Mouse (Mus musculus) urinary bladder, postnatal 25 days (tissue): ENCODE data around the gene Lhfpl2.

Experiments
- DNase-seq: peaks from one replicate; pipeline ENCODE4 v3.0.0; 2022; ENCODE audit warnings: low spot score

Gene Lhfpl2

GRCm38 (mm10) chr13:94066626-94067275 lies 9.2 kb downstream of the Lhfpl2 start:
- DNase-seq: no peak

DNA sequence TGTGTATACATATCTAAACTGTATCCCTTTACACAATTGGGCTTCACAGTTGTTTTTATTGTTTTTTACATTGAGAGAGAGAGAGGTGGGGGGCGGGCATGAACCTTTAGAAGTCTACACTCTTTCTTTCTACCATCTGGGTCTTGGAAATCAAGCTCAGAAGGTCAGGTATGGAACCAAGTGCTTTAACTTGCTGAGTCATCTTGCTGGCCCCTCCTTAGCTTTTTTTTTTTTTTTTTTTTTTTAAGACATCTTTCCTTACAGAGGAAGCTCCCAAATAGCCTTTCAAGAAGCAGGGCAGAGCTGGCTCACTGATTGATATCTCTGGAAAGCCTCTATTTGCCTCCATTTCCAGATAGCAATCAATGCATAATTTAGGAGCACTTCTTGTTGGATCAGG lies 10.7 kb downstream of the Lhfpl2 start:
- DNase-seq: no peak

- no peak for DNase-seq
Observed at GRCm38 (mm10) chr13:94069421-94070307, 12.1 kb downstream of the Lhfpl2 start.

DNA sequence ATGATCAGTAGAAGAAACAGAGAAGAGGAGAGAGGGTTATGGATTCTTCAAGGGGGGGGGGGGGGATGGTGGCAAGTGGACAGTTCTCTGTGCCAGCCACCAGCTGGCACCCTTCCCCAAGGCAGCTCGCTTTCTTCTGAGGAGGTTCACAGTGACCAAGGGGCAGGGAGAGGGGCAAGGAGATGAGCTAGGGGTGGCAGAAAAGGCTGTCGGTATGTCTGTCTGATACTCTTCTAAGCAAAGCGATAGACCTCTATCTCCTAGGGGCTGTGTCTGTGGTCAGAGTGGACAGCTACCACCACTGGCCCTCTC lies 12.7 kb downstream of the Lhfpl2 start:
- DNase-seq: no peak

DNA sequence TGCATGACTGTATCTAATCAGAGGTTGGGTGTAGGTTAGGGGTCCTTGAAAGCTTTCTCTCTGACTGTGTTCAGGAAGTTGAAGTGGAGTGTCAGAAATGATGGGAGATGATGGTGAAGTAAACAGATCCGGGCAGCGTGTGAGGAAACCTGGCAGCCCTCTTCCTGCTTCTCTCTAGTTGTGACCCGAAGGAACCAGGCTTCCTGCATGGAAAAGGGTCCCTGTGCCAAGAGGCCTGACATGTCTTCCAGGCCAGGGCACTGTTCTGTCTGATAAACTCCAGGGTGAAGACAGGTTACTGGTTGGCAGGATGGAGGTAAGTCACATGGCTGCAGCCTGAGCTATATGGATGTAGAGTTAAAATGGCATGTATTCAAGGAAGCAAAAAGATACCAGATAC lies 13.3 kb downstream of the Lhfpl2 start:
- DNase-seq: no peak

DNA sequence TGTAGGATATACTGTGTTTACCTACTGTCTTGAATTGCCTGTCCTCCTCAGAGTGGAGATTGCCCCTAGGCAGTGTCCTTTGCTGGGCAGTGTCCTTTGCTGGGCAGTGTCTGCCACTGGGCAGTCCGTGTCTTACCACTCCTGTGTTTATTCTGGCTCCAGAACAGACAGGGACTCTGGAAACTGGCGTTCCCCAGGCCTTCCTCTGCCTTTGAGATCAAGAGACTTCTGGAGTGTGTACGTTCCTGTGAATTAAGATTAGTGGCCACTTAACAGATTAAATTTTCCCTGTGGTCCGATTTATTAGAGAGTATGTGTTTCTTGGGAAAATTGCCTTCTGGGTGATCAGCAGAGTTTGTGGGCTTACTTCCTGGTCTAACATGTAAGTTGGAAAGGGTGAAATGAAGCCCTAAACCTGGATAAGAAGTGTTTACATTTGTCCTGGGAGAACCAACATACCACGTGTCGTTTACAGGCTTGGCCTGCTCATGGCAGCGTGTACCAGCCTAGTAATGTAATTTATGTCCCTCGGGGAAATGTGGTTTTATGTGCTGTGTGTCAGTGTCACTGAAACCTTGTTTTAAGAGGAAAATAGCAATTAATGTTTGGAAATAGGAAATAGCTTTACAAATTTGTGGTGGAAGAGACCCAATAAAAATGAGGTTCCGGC lies 15.6 kb downstream of the Lhfpl2 start:
- no peak for DNase-seq

DNA sequence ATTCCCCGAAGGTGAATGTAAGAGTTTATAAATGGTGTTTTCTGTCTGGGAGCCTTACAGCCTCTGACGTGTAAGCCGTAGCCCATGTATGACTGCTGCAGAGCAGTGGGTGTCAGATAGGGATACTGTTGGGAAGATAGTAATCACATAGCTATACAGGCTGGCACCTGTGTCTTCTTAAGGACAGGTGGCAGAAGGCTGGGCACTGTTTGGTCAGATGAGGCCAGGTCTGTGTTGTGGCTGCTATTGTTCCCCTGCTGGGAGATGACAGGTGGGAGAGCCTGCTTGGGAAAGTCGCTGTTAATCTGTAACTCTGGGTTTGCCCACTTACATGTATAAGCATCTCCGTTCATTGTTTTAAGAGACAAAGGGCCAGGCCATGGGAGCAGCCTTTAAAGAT lies 16.1 kb downstream of the Lhfpl2 start:
- DNase-seq: no peak

DNA sequence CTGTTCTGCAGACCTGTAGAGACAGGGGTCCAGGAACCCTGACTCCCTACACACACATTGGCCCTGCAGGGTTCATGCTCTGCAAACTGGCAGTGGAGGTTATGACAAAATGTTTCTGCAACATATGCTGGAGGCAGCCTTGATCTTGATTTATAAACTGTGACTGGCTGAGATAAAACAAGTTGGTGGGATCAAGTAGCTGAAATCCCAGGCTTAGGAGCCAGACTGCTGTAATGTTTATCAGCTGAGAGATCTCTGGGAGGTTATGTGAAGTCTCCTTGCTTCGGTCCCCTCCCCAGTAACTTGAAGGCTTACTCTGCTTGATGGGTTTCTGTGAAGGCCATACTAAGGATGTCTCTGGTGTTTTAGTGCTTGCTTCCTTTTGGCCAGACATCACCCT lies 17.6 kb downstream of the Lhfpl2 start:
- no peak for DNase-seq

DNA sequence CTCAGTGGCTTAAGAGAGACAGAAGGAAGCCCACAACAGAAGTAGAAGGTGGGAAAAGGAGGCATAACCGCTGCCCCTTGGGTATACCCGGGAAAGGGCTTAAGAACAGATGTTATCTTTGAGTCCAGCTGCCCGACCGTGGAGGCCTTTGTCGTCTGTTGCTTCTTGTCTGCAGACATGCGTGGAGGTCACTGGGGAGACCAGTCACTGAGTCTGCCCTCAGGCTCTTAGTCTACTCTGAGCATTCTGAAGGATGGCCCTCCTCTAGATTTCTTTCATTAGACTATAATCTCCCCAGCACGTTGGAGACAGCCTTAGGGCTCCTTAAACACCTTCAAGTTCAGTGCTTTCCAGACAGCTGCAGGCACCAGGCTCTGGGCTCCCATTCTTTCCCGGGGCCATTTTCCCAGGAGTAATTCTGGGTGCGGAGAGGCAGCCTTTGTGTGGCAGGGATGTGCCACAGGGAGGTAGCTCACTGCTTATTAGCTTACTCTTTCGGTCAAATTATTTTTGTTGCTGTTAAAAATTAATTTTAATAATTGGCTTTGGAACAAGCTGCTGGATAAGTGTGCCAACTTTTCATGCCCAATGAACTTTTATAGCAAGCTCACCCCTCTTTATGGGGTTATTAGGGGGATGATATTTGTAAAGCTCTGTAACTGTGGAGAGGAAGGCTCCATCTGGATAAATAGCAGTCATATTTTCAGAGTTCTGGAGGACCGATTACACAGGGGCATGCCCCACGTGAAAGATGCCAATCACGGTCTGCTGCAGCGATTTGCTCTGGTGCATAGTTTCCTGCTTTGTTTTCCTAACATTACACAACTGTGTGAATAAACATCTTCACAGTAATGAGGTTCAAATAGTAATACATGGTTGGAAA lies 19.8 kb downstream of the Lhfpl2 start:
- no peak for DNase-seq

GRCm38 (mm10) chr13:94083196-94083595 lies 25.6 kb downstream of the Lhfpl2 start:
- DNase-seq: no peak

- no peak for DNase-seq
Observed at GRCm38 (mm10) chr13:94084220-94085126, 26.9 kb downstream of the Lhfpl2 start.

- no peak for DNase-seq
Observed at GRCm38 (mm10) chr13:94086090-94086808, 28.7 kb downstream of the Lhfpl2 start.

- no peak for DNase-seq
Observed at GRCm38 (mm10) chr13:94087061-94087460, 29.5 kb downstream of the Lhfpl2 start.

DNA sequence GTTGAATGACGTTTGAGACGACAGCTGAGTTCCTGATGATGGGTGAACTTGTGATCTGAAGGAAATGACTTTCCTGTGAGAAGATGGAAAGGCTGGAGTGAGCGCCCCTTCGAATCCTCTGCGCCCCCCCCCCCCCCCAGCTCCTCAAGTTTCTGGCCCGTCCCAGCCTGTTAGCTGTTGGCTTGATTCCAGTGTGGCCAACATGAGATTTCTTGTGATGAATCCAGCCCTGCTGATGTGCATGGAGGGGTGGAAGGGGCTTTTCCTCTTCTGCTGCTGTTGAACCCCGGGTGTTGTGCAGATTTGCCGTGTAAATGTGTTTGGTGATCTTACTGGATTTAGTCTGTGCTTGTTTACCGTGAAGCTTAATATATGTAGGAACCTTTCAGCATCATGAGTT lies 31.2 kb downstream of the Lhfpl2 start:
- no peak for DNase-seq

GRCm38 (mm10) chr13:94089286-94089685 lies 31.7 kb downstream of the Lhfpl2 start:
- DNase-seq: no peak

DNA sequence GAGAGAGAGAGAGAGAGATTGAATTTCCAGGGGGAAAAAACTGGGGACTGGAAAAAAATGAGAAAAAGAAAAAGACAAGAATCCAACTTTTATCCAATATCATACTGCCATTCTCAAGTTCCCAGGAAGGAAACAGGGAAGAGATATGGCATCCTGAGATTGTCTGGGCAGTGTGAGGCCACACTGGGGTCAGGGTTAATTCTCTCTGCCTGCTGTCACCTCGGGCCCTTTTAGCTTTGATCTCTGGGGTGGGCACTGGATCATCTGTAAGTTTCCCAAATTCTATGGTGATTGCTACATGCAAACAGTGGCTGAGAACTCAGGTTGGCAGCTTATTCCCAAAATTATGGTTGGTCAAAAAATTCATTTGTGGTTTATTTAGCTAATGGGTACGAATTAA lies 33.8 kb downstream of the Lhfpl2 start:
- no peak for DNase-seq

GRCm38 (mm10) chr13:94094176-94094575 lies 36.6 kb downstream of the Lhfpl2 start:
- DNase-seq: no peak

DNA sequence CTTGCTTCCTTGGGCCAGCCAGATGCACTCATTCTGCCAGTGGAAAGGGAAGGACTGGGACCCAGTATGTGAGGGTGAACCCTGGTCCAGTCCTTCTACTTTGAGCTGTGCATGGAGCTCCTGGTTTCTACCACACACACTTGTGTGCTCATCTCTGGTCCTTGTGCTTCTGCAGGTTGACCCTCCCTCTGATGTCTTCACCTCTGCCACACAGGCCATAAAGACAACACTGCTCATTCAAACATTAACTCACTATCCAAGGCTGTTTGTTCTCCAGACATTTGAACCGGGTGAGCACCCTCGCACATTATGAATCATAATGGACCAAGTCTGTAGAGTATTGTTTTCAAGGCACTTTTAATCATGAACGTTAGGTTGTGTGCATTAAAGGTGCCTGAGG lies 37.0 kb downstream of the Lhfpl2 start:
- DNase-seq: no peak

GRCm38 (mm10) chr13:94095202-94095601 lies 37.6 kb downstream of the Lhfpl2 start:
- DNase-seq: no peak

- no peak for DNase-seq
Observed at GRCm38 (mm10) chr13:94097667-94098066, 40.1 kb downstream of the Lhfpl2 start.
